Mouse (Mus musculus): Measurements from ENCODE around the gene Ccdc107.
A peak's percentile ranks its signal among the peaks of the same experiment; 100 is the strongest.

Ccdc107 gene

DNA sequence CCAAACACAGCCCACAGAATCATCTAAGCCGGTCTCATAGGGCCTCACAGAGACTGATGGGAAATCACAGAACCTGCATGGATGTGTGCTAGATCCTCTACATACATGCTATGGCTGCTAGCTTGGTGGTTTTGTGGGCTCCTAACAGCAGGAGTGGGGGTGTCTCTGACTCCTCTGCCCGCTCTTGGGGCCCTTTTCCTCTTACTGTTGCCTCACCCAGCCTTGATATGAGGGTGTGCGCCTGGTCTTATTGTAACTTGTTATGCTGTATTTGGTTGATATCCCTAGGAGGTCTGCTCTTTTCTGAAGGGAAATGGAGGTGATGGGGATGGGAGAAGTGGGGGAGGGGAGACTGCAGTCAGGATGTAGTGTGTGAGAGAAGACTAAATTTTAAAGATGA, 3.1 kb upstream of the Ccdc107 start:
- no peak for DNase-seq

DNA sequence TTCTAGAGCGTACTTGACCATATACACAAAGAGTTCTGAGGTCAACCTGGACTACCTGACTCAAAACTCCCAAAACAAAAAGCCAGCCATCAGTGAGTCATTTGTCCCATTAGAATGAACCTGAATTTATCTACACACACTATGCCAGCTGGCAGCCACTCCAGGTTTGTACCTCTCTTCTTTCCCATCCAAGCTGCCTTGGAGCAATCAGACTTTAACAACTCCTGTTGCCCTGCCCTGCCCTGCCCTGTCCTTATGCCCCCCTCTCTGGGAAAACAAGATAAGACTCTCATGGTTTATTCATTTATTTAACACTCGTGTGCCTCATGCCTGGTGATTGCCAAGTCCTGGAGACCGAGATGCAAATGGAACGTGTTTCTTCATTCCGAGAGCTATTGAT, 1.9 kb upstream of the Ccdc107 start:
- no peak for DNase-seq

DNA sequence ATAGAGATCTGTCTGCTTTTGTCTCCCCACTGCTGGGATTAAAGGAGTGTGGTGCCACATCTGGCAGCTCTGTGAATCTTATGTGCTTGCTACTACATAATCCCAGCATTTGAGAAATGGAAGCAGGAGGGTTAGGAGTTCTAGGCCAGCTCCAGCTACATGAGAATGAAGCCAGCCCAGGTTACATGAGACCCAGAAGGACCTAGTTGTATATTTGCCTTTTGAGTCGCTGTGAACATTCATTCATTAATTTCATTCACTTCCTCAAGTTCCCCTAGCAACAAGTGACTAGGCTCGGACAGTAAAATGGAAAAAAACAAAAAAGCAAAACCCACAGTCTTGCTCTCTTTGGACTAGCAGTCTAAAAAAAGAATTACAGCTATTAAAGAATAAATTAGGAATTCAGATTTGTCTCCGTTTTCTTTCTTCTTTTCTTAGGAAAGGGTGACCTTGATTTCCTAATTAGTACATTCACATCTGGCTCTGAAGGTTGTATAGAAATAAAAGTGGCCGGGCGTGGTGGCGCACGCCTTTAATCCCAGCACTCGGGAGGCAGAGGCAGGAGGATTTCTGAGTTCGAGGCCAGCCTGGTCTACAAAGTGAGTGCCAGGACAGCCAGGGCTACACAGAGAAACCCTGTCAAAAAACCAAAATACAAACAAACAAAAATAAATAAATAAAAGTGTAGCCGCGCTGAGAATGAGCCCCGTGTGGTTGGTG, 439 bp upstream of the Ccdc107 start:
- DNase-seq, result no peak

DNA sequence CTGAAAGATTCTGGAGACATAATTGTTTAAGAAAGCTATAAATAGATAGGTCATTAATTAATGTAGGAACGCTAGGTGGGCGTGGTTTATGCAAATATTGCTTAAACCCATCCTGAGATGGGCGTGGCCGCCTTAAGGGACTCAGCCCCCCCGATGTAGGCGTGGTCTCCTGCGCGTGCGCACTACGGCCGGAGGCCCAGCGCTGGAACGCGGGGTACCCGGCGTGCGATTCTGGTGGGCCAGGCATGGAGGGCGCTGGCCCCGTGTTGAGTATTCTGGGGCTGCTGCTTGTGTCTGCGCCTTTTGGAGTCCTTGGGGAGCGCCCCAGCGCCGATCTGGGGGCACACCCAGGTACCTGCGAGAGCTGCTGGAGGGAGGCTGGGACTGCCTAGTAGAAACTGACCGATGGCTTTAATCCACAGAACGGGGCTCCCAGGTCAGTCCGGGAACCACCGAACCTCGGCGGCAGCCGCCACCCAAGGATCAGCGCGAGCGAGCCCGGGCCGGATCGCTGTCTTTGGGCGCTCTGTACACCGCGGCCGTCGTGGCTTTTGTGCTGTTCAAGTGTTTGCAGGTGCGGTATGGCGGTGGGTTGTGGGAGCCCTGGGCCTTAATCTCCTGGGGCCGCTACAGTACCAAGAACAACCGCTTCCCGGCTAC, 616 bp downstream of the Ccdc107 start:
- DNase-seq, result peak; percentile 99

DNA sequence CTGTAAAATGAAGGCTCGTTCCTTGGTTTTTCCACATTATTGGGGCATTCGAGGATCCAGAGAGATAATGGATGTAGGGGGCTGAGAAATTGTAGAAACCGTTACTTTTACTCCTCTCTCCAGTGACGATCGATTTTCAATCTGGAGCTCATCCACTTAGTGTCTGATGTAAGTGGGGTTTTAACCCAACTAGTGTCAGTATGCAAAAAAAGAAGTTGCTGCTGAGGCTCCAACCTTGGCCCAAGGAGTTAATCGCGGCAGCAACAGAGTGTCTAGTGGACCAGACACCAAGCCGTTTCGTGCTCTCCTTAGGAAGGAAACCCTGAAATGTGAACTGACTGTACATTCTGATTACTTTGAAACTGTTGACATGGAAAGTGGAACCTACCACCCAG, 1.1 kb downstream of the Ccdc107 start:
- DNase-seq, result peak; percentile 35

DNA sequence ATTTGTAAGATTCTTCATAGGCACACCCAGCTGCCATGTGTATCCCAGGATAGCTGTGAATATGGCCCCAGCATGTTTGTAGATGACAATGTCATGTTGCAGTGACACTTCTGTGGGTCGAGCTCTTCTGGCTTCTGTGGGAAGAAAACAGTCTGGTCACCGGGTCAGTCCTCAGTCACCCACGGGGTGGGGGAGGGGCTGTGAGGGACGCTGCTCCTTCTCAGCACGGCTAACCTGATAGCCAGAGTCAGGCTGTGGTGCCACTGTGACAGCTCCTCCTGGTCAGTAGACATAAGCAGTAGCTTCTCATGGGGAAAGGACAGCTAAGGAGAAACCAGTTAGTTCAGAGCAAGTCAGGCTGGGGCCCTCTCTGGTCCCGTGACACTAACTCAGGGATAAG, 3.9 kb downstream of the Ccdc107 start:
- no peak for DNase-seq

DNA sequence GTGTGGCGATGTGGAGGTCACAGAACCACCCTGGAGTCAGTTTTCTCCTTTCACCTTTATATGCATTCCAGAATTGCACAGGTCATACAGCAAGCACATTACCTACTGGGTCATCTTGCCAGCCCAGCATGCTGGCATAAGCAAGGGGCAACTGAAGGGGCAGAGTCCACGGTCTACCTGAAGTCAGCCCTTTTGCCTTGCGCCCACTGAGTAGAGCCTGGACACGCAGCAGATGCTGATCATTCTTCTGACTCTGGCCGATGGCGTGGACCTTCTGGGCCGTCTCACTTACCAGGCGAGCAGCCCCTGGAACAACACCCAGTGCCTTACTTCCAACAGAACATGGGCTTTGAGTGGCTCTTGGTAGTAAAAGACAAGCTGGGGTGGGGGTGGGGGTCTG, 4.7 kb downstream of the Ccdc107 start:
- no peak for DNase-seq

DNA sequence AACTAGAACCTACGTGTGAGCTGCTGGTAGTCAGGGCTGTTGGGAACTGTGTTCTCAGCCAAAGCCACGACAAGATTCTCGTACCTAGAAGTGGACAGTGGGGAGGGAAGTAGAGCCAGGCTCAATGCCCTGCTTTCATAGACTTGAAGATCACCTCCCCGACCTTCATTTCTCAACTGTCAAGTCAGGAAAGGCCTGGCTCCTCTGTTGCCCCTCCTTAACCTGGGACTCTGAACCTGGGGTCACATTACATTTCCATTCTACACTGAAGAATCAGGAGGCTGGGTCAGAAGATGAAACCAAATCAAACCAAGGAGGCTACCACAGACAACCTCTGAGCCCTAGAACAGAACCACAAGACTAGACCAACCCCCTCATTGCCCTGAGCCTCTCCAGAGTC, 5.2 kb downstream of the Ccdc107 start:
- DNase-seq, result no peak

DNA sequence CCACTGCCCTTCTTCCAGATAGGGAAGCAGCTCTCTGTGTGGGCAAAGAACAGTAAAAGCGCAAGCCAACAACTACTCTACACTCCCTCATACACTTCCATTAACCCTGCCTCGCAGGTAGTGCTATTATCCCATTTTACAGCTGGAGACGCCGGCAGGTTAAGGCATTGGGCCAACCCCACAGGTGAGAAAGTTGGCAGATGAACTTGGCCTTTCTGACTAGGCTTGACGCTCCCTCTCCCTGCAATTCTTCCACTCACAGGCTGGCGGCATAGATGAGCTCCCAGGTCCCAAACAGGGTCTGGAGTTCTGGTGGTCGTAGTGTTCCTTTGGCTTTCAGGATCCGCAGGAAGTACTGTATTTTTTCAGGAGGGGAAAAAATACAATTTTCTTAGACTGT, 6.3 kb downstream of the Ccdc107 start:
- DNase-seq, result peak; percentile 81

DNA sequence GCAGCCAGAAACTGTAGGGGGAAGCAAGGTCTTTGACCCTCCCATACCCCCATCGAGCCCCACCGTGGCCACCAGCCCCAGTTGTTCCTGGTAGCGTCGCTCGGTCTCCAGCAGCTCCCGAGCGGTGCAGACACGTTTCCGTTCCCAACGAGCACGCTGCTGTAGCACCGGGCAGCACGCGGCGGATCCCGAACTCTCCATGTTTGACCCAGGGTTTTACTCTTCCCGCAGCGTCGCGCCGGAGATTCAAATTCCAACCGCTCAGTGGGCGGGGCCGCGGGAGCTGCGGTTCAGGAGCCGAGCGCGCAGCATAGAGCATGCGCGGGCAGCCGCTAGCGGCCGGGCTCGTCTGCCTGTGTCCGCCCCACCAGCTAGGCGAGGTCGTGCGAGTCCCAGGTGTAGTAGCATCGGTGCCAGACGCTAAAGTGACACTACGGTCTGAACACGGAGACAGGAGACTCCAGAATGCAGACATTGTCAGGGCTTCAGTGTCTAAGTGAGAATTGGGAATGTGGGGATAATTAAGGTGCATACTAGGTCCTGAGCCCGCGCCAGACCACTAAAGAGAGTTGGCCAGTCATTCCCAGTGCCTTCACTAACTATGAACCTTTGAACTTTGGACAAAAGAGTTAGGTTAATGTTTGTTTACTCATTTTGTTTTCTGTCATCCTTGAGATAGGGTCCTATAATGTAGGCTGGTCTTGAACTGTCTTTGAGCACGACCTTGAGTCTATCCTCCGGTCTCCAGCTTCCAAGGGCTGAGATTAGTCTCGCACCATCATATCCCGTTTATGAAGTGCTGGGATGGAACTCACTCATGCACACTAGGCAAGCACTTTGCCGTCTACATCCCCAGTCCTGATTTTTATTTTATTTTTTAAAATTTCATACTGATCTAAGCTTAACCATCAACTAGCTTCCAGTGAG, 7.0 kb downstream of the Ccdc107 start, which contains the start of gene Arhgef39:
Arhgef39 (minus strand) TSS at position 289 of the 927 bp plus-strand sequence.
- DNase-seq, result peak; percentile 96

DNA sequence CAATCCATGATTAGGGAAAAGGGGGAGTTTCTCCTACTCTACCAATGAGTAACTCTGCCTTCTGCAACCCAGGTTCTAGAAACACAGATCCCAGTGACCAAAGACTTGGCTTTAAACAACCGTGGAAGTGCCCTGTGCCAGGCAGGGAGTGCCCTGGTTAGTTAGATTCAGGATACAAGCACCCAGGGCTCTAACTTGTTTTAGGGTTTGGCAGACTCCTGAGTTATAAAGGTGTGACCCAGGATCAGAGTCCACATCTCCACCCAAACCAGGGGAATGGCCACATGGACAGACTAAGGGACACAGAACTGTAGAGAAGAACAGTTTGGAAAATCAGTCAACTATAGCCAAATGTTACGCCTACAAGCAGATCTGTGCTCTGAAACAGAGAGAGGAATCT, 10.3 kb downstream of the Ccdc107 start:
- DNase-seq, result no peak

DNA sequence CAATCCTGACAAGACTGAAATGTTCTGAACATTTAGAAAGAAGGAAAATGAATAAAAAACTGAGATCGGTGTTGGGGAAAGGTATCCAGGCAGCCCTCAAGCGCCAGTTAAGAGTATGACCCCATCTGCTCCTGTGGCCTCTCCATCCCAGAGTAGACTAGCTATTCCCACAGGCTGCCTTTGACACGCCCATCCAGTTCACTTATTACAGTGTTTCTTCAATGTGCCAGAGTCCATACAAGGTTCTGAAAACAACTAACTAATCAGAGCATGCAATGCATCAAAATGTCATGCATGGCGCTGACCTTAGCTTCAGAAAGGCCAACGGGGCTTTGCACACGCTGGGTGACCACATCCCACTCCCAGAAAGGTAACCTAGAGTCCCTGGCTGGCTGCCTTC, 10.8 kb downstream of the Ccdc107 start:
- no peak for DNase-seq

DNA sequence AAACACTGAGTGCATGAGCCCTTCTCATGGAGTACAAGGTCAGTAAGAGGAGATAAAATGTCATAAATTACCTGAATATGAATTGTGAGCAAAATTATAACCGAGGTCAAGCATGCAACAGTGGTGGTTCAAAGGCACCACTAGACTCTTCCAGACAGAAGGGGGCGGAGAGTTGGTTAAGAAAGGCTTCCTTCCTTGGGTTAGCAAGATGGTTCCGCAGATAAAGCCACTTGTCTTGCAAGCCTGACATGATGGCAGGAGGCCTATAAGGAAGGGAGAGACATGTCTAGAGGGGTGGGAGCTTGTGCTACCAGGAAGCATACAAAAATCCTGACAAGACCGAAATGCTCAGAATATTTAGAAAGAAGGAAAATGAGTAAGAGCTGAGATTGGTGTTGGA, 11.6 kb downstream of the Ccdc107 start:
- DNase-seq, result no peak

DNA sequence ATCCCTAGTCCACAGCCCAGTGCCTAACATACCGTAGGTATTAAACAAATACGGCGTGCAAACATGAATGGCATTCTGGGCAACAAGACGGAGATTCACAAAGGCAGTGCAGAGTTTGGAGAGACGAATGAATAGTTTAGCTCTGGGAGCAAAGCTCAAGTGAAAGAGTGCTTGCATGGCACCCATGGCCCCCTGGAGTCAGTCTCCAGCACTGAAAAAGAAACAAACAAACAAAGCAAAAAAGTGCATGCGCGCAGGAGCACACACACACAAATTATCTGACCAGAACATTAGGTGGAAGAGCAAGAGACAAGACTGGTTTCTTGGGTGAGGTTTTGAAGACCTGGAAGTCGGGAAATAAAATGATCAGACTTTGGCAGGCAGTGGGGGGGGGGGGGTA, 13.4 kb downstream of the Ccdc107 start:
- no peak for DNase-seq

DNA sequence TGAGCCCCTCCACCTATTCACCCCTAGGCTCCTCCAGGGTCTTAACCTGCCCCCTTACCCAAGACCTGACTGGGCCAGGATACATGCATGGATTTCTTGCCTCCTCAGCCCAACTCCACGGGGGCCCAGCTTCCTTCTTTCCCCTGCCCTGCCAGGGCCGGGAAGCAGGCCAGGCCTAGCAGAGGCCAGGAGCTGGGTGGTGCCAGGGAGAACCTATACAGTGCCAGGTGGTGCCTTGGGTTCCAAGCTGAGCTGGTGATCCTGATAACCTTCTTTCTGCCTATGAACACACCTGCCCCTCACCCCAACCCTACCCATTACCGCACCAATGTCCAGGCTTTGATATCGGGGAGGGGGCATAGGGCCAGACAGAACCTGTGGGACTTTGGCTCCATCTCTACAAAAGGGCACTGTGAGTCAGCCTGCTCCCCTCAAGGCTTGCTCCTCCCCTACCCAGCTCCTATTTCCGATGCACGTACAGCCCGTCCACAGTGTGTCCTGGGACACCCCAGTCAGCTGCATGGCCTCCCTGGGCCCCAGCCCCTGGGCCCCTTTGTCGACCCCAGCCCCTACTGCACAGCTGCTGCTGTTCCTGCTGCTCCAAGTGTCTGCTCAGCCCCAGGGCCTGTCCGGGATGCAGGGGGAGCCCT, 14.0 kb downstream of the Ccdc107 start, which contains the start of gene Car9:
Car9 (plus strand) TSS at position 431 of the 650 bp plus-strand sequence.
- no peak for DNase-seq

DNA sequence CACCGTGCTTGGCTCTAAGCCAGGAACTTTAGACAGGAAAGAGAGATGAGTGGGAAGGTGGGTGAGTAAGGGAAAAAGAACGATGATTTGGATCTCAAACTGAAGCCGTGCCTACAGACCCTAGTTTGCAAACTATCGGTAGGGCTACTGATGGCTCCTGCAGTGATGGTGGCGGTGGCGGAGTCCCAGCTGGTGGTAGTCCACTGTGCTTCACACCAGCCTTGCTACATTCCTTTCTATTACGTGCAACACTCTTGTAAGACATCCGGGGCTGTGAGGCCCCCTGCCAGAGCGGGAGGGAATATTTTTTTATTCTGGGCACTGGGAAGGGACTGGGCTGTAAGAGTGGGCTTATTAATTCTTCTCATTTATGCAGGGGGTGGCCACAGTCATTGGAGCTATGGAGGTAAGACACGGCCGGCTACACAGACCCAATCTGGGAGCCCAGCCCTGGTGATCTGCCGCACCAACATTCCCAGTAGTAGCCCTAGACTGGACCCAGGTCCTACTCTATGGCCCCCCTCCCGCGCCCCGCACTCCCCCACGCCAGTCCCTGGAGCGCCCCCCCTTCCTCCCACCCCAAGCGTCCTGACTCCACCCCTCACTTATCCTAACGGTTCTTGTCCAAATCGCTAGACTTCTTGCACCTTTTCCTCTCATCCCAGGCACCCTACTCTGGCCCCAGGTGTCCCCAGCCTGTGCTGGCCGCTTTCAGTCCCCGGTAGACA, 15.4 kb downstream of the Ccdc107 start:
- peak; percentile 36 for DNase-seq

DNA sequence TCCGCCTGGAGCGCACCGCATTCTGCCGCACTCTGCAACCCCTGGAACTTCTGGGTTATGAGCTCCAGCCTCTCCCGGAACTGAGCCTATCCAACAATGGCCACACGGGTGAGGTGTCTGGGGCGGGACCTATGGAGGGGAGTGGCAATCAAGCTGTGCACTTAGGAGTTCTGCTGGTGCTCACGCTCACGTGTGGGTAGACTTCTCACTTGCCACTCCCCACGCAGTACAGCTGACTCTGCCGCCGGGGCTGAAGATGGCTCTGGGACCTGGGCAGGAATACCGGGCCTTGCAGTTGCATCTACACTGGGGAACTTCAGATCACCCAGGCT, 15.9 kb downstream of the Ccdc107 start:
- peak; percentile 62 for DNase-seq

DNA sequence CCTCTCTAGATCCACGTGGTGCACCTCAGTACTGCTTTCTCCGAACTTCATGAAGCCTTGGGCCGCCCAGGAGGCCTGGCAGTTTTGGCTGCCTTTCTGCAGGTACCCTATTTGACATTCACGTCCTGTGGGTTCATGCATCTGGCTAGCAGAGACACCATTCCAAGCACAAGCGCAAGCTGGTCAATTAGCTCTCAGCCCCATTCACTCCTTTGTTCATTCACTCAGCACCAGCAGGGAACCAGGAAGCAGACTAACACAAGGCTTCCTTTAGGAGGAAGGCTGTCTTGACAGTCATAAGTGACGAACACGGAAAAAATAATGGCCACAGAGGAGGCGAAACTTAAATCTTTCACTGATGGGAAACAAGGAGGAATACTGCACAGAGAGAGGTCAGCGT, 16.4 kb downstream of the Ccdc107 start:
- DNase-seq, result peak; percentile 35

DNA sequence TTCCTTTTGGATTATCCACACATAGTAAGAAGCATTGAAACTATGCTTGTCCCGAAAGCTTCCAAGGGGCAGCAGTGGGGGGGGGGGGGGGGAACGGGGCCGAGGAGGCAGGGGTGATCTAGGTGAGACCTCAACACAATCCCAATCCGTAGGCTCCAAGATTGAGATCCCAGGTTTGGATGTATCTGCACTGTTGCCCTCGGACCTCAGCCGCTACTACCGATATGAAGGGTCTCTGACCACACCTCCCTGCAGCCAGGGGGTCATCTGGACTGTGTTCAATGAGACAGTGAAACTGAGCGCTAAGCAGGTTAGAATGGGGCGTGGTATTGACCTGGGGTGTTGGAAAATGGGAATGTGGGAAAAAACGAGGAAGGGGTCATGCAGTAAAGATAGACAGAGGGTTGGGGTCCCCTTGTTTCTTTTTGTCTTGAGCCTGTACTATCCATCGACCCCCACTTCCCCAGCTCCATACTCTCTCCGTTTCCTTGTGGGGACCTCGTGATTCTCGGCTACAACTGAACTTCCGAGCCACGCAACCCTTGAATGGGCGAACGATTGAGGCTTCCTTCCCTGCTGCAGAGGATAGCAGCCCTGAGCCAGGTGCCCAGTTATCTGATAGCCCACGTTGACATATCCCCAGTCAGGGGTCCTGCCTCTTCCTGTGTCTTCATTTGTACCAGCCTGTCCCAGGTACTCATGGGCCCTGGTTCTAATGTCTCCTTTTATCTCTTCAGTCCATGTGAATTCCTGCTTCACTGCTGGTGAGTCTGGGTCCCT, 19.2 kb downstream of the Ccdc107 start:
- no peak for DNase-seq

DNA sequence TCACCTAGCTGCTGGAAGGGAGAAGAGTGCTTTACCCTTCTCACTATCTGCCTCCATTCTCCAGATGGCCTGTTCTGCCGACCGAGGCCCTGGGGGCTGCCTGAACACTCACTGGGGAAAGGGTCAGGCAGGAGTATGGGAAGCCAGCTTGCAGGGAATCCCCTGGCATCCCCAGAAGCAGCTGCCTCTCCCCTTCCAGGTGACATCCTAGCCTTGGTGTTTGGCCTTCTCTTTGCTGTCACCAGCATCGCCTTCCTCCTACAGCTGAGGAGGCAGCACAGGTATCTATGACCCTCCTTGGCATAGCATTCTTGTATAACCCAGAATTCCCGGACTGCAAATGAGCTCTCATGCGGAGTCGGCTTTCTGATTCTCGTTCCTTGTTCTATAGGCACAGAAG, 20.0 kb downstream of the Ccdc107 start:
- DNase-seq, result no peak

DNA sequence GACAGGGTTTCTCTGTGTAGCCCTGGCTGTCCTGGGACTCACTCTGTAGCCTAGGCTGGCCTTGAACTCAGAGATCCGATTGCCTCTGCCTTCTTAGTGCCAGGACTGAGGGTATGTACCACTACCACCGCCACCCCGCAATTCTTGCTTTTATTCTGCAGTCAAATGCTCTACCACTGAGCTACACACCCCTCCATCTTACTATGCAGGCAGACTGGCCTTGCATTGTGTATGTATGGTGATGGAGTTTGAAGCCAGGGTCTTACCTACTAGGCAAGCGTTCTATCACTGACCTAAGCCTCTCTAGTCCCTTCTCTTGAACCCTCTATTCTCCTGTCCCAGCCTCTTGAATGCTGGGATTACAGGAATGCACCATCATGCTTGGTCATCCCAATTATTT, 20.6 kb downstream of the Ccdc107 start:
- no peak for DNase-seq

DNA sequence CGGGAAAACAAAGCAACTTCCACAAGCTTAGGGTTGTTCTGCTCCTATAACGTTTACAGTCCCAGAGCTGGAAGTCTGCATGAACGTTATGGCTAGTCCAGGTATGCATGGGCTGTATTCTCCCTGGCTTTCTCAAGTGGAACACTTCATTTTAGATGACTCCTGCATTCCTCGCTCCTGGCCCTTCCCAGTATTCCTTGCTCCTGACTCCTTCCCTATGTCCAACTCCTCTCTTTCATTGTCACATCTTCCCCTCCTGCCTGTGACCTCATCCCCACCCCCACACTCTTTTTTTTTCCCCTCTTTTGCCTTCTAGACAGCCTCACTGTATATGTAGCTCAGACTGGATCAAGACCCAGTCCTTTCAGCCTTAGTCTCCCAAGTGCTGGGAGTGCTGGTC, 21.1 kb downstream of the Ccdc107 start:
- DNase-seq, result no peak

All from embryo, embryonic 11 days (tissue).